Mouse (Mus musculus): Measurements from ENCODE around the gene Mfng. TPM values are rescaled to one million over a fixed set of nuclear protein-coding genes. Genes with fewer than 3 reads are reported as not detected.
A peak's percentile ranks its signal among the peaks of the same experiment; 100 is the strongest.

Mfng gene
- total RNA-seq, 2 experiments from 2014 or later: 5.8 to 8.8 TPM

- no peak for ATAC-seq (ENCODE audit: poor library complexity, severe bottlenecking)
These were observed 12.2 kb downstream of the Mfng start for GRCm38 (mm10) chr15:78761112-78761511.

- ATAC-seq (ENCODE audit: poor library complexity, severe bottlenecking): no peak
These were observed 15.1 kb downstream of the Mfng start for GRCm38 (mm10) chr15:78758132-78758531.

DNA sequence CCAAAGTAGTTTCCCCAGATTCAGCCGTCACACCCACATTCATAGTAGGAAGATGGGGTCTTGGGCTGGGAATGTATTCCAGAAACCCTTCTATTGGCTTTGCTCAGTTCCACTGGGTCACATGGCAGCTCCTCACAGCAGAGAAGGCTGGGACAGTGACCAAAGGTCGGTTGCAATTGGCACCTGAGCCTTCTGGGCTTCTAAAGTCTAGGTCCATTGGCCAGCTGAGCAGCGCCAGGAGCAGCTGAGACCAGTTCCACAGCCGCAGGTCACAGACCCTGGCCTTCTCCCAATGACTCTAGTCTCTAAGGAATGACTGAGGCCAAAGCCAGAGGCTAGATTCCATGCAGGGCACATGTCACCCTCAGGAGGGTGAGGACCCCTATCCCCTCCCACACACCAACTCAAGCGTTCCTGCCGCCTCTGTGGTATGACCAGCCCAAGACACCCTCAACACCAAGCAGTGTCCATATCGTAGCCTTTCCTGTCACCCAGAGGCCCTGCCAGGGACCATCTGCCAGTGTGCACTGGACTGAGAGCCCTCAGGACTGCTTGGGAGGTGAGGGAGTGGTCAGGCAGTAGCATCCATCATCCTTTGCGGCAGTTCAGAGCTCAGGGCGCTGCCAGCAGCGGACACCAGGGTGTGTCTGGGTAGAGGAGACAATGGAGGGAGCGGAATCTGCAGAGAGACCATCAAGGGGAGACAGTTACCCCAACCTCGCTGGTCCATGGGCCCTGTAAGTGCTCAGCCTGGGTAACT, 17.1 kb downstream of the Mfng start:
- no peak for ATAC-seq (ENCODE audit: poor library complexity, severe bottlenecking)

- ATAC-seq (ENCODE audit: poor library complexity, severe bottlenecking): no peak
These were observed 18.0 kb downstream of the Mfng start for GRCm38 (mm10) chr15:78755226-78755625.

DNA sequence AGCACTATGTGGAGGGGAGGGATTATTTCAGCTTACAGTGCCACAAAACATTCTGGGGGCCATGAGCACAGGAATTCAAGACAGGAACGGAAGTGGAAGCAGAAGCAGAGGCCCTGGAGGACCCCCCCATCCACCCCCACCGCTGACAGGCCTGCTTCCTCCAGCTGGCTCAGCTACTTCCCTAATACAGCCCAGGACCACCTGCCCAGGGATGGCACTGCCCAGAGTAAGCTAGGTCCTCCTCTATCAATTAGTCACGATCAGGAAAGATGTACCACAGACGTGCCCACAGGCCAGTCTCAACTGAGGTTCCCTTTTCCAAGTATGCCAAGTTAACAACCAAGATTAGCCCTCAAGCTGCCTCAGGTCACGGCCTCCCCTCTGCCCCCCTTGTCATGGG, 19.1 kb downstream of the Mfng start:
- ATAC-seq (ENCODE audit: poor library complexity, severe bottlenecking): peak; percentile 70

- ATAC-seq (ENCODE audit: poor library complexity, severe bottlenecking): no peak
These were observed 20.3 kb downstream of the Mfng start for GRCm38 (mm10) chr15:78752991-78753390.

GRCm38 (mm10) chr15:78750608-78751350, 22.5 kb downstream of the Mfng start:
- ATAC-seq (ENCODE audit: poor library complexity, severe bottlenecking): no peak

DNA sequence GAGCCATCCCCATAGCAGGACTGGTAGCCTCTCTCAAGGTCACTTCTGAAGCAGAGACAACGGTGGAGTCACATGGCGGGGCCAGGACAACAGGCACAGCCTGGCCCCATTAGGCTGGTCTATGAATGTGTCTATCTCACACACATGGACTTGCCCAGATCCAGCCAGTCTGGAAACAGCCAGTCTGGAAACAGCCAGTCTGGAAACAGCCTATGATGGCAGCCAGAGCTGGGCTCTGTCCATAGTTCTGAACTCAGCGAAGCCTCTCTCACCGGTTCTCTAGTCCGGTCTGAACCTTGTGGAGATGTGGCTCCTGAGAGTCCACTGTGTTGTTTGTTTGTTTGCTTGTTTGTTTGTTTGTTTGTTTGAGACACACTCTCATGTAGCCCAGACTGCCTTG, 23.4 kb downstream of the Mfng start:
- ATAC-seq (ENCODE audit: poor library complexity, severe bottlenecking): no peak

DNA sequence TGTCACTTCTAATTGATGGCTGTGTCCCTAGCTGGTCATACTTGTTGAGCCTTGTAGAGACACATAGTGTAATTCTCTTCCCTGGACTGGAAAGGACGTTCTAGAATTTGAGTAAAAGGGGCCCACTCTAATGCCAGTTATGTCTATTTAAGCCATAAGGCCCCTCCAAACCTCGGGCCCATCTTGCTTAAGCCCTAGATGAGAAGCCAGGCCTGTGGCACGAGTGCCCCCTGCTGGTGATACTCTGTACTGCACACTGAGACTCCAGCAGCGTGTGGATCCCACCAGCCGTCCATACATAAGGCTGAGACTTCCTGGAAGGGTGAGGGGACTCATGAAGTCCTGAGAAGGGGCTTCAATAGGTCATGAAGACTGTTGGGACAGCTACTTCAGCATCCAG, 29.1 kb downstream of the Mfng start:
- peak; percentile 84 for ATAC-seq (ENCODE audit: poor library complexity, severe bottlenecking)

- ATAC-seq (ENCODE audit: poor library complexity, severe bottlenecking): no peak
These were observed 30.4 kb downstream of the Mfng start for GRCm38 (mm10) chr15:78742831-78743230.

DNA sequence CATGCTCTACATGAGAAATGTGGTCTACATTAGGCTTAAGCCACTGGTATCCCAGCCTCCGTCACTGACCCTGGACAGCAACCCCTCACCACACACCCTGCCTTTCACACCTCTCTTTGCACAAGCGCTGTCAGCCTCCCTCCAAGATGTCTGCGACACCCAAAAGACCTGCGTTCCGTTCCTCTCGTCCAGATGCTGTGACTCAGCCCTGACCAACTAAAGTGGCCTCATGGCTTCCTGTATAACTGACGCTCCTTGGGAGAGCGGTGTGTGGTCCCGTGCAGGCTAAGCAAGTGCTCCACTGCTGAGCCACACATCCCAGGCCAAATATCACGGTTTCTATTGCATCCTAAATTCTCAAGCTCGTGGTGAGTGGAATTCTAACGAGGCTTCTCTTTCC, 32.6 kb downstream of the Mfng start:
- no peak for ATAC-seq (ENCODE audit: poor library complexity, severe bottlenecking)

GRCm38 (mm10) chr15:78737146-78737545, 36.1 kb downstream of the Mfng start:
- ATAC-seq (ENCODE audit: poor library complexity, severe bottlenecking): no peak

- ATAC-seq (ENCODE audit: poor library complexity, severe bottlenecking): no peak
These were observed 36.6 kb downstream of the Mfng start for GRCm38 (mm10) chr15:78736681-78737100.

DNA sequence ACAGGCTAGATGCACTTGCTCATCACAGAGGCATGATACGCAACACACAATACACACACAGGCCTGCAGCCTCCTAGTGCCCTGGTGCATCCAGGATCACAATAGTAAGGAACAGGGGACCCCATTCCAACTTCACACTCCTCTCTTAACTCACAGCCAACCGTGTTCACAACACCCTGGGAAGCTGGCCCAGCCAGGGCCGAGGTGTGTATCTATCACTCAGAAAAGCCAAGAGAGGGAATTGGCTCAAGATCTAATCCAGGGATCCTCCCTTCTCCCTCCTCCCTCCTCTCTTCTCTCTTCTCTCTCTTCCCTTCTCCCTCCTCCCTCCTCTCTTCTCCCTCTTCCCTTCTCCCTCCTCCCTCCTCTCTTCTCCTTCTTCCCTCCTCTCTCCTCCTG, 37.1 kb downstream of the Mfng start:
- no peak for ATAC-seq (ENCODE audit: poor library complexity, severe bottlenecking)

DNA sequence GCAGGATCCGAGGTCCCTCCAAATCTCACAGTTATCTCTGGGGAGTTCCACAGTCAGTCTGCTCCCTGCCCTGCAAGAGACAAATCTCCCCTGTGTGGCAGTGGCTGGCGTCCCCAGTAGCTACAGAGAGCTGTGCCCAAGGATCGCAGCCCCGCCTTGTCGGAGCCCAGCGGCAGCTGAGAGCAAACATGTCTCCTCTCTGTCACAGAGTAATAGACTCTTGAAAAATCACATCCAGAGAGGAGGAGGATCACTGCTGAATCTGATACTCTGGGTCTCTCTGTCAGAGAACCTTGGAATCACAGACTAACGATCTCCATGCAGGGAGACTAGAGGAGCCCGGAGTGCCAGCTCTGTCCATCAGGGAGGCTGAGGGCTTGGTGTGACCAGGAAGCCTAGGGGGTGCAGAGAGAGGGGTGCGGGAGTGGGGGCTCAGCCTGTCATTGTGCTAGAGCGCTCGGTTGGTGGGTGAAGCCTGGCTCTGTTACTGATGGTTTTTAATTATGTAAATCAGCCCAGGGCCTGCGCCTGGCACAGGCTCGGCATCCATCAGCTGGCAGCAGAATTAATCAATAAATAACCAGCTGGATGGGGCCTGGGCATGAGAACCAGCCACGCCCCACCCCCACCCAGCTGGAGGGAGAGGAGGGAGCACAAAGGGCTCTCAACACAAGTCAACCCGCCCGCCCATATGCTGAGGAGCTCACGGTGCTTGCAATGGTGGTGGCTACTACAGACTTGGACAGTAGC, 37.7 kb downstream of the Mfng start:
- no peak for ATAC-seq (ENCODE audit: poor library complexity, severe bottlenecking)

- ATAC-seq (ENCODE audit: poor library complexity, severe bottlenecking): no peak
These were observed 41.4 kb downstream of the Mfng start for GRCm38 (mm10) chr15:78731830-78732229.

DNA sequence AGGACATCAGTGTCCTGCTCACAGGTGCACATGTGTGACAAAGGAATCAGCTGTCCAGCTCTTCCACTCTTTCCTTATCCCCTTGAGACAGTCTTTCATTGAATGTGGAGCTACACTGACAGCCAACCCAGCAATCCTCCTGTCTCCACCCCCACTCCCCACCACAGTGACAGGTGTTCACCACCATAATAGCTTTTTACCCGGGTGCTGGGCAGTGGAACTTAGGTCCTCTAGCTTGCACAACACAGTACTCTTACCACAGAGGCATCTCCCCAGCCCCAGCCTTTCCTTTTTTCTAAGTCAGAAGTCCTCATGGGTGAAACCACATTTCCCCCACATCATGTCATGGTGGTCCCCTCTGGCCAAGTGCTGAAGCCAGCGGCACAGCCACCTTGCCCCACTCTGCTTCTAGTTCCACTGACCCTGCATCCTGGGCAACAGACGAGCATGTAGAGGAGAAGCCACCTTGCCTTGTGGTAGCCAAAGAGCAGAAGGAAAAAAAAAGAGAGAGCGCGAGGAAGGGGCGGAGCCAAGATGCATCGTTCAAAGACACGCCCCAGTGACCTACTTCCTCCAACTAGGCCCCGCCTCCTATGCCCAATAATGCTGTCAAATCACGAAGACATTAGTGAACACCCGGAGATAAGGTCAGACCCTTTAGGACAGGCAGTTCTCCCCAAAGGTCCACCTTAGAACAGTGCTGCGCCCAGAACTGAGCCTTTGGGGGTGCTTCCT, 42.8 kb downstream of the Mfng start:
- ATAC-seq (ENCODE audit: poor library complexity, severe bottlenecking): no peak

DNA sequence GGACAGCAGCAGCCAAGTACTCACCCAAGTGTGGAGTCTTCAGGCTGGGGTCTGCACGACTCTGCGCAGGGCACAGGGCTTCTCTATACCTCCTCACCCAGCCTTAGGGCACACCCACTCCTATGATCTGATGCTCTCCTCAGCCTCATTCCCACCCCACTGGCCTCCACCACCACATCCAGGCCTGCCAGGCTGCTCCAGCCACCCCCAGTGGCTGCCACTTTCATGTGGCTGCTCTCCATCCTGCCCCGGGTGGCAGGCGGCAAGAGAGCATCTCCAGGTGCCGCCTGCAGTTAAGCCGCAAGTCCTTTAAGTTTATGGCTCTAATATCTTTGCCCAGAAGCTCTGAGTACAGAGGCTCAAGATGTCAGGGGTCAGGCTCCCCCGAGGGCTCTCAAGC, 46.6 kb downstream of the Mfng start:
- ATAC-seq (ENCODE audit: poor library complexity, severe bottlenecking): no peak

DNA sequence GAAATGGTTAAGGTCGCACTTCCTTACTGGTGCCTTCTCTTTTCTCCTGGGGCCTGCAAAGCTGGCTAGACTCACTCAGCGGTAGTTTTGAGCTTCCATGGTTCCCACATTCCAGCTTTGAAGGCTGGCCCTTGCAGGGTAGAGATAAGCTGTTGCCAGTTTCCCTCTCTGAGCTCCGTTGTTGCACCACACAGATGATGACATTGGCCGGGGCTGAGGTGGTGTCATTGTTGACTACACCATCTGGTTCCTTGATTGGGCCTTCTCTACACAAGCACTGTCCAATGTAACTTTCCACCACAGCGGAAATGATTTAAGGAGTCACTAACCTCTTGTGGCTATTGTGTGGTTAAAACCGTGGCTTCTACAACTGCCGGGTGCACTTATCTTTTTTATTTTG, 52.7 kb downstream of the Mfng start:
- ATAC-seq (ENCODE audit: poor library complexity, severe bottlenecking): peak; percentile 94

GRCm38 (mm10) chr15:78720094-78720493, 53.2 kb downstream of the Mfng start:
- ATAC-seq (ENCODE audit: poor library complexity, severe bottlenecking): peak; percentile 37

DNA sequence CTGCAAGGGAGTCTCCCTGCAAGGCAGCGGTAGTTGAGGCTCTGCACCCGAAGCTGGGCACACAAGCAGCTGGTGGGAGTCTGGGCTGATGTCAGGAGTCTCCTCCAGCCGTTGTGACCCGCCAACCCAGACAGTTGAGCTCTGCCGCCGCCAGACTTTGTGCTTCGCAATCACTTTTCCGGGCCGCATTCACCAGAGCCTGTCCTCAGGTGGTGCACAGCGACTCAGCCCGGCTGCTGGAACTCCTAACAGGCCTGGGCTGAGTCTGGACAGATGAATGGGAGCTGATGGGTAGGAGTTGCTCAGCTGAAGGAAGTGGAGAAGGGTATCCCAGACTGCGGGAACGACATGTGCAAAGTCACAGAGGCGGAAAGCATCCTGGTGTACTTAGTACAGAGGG, 53.9 kb downstream of the Mfng start:
- no peak for ATAC-seq (ENCODE audit: poor library complexity, severe bottlenecking)
